Mouse (Mus musculus) testis, adult 10 weeks (tissue): Measurements from ENCODE around the gene Gm49369. TPM values are rescaled to one million over a fixed set of nuclear protein-coding genes. Genes with fewer than 3 reads are reported as not detected.

ENCODE experiments used
- polyA plus RNA-seq: library from polyadenylated mRNA; stranded (reverse); fragments of 350-450 nt; fragmentation: Illumina TruSeq; extraction: RNeasy Lipid Tissue Mini Kit (QIAGEN cat#74804); gene quantifications from one replicate; pipeline ENCODE4 v1.2.3, GENCODE M21; 2014; ENCODE audit warnings: low read depth, low replicate concordance

Gene Gm49369
- not detected for polyA plus RNA-seq

GRCm38 (mm10) chr7:142382567-142382966 is at the start of gene Gm49369:
Gene Gm49369, minus strand, starts transcription at chr7:142382667.

GRCm38 (mm10) chr7:142387419-142388148 is 5.1 kb upstream of the Gm49369 start, which contains the start of gene Ctsd:
Gene Ctsd, minus strand, starts transcription at chr7:142388038.

GRCm38 (mm10) chr7:142373641-142374412 is 8.6 kb downstream of the Gm49369 start, which contains the start of gene Ifitm10:
Gene Ifitm10, minus strand, starts transcription at chr7:142373753.

Other genes with a start within 250 kb of the Gm49369 start
- not detected for gene Gm39115, start 246.6 kb downstream of the Gm49369 start, polyA plus RNA-seq
- gene Gm45337, start 238.1 kb downstream of the Gm49369 start, polyA plus RNA-seq = not detected
- gene Gm29735, start 225.6 kb downstream of the Gm49369 start, polyA plus RNA-seq = not detected
- not detected for gene Gm4553, start 216.9 kb downstream of the Gm49369 start, polyA plus RNA-seq
- not detected for gene Krtap5-2, start 206.7 kb downstream of the Gm49369 start, polyA plus RNA-seq
- not detected for gene Gm10153, start 192.3 kb downstream of the Gm49369 start, polyA plus RNA-seq
- gene Krtap5-3, start 181.3 kb downstream of the Gm49369 start, polyA plus RNA-seq = not detected
- not detected for gene Gm7579, start 170.8 kb downstream of the Gm49369 start, polyA plus RNA-seq
- not detected for gene Krtap5-5, start 152.7 kb downstream of the Gm49369 start, polyA plus RNA-seq
- not detected for gene Gm40460, start 141.6 kb downstream of the Gm49369 start, polyA plus RNA-seq
- not detected for gene Gm2431, start 124.3 kb downstream of the Gm49369 start, polyA plus RNA-seq
- not detected for gene Gm4559, start 108.3 kb downstream of the Gm49369 start, polyA plus RNA-seq
- not detected for gene Krtap5-1, start 85.5 kb downstream of the Gm49369 start, polyA plus RNA-seq
- not detected for gene Krtap5-4, start 79.1 kb downstream of the Gm49369 start, polyA plus RNA-seq
- gene Ifitm10, start 8.9 kb downstream of the Gm49369 start, polyA plus RNA-seq = not detected
- gene Ctsd, start 5.4 kb upstream of the Gm49369 start, polyA plus RNA-seq = 11.5 TPM
- not detected for gene Syt8, start 52.2 kb upstream of the Gm49369 start, polyA plus RNA-seq
- not detected for gene Tnni2, start 59.1 kb upstream of the Gm49369 start, polyA plus RNA-seq
- gene Lsp1, start 78.1 kb upstream of the Gm49369 start, polyA plus RNA-seq = 0.60 TPM
- gene Tnnt3, start 116.2 kb upstream of the Gm49369 start, polyA plus RNA-seq = not detected
- 0.53 TPM for gene Mrpl23, start 150.0 kb upstream of the Gm49369 start, polyA plus RNA-seq